Mouse (Mus musculus): ENCODE data around the gene Actl6b.
A peak's percentile ranks its signal among the peaks of the same experiment; 100 is the strongest.

Gene Actl6b

DNA sequence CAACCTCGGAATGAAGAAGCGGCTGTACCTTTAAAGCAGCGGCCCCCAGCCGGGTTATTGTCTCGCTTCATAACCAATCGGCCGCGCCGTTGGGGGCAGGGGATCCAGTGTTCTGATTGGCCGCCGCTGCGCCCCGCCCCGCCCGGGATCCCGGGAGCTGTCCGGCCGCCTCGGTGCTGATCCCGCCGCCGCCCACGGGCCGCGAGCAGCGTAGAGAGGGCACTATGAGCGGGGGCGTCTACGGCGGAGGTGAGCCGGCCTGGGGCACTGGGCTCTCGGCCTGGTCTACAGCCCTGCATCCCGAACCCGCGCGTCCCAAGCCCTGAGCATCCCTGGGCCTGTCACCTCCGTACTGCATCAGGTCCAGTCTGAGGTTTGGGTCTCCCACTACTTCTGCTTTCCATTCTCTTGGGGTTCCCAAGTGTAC is at the start of gene Actl6b:
Gene Actl6b (plus strand): TSS at position 107 of the 427 bp plus-strand sequence.
- DNase-seq (ENCODE audit: low spot score): peak; percentile 87

DNA sequence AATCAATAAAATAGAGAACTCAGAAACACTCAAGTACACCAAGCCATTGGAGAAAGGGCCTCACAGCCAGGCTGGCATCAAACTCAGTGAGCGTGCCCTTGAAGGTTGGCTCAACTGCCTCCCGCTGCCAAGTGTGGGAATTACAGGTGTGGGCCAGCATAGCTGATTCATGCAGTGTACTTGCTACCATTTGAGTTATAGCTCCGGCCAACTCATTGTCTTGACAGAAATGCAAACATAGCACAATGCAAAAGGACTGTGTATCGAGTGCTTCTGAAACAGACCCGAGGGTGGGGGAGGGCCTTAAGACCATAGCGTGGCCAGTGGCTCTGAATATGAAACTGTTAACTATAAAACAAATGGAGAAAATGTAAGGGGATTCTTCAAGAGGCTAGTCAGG is 49.3 kb upstream of the Actl6b start:
- DNase-seq (ENCODE audit: low spot score): no peak

DNA sequence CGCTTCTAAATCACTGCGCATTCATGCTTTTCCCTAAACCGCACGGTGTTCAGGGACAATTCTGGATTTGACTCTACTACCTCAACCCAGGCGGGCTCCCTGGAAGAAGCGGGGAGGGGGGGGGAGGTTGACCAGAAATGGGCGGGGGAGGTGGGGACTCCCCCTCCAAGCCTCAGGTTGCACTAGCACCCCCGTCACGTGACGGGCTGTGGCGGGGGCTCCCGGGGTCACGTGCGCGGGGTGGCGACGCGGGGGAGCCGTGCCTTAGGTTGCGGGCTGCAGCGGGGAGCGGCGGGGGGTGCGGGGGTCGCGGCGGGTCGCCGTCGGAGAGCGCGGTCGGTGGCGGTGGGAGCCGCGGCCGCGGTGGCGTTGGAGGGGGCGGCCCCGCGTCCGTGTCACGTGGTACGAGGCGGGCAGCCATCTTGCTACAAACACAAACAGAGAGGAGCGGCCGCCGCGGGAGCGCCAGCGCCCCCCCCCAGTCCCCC is 43.3 kb upstream of the Actl6b start:
- DNase-seq (ENCODE audit: low spot score): peak; percentile 83

DNA sequence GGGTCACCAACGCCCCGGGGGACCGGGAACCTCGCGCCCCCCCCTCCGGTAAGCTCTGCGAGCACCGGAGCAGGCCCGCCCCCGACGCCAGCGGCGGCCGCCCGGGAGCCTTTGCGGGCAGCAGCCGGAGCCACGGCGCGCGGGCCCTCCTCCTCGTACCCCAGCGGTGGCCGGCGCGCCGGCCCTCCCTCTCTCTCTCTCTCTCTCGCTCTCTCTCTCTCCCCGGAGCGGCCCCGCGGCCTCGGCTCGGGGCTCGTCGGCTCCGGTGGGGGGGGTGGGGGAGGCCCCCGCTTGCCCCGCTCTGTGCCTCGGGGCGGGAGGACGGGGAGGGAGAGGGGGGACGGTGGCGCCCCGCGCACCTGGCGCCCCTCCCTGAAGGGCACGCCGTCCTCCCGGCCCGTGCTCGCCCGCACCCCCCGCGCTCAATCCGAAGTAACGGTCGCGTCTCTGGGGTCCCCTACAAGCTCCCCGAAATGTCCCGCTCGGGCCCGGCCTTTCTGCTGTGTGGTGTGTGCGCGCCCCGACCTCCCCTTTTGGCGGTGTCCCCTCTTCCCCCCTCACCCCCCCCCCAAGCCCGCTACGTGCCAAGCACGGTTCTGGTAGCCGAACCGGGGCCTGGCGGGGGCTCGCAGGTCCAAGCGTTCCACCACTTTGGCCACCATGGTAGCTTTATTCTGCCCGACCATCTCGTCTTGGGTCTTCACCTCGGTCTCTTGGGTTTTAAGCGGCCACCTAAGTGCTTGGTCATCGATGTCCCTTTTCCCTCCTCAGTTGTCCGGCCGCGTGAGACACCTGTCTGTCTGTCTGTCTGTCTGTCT is 42.5 kb upstream of the Actl6b start:
- no peak for DNase-seq (ENCODE audit: low spot score)

DNA sequence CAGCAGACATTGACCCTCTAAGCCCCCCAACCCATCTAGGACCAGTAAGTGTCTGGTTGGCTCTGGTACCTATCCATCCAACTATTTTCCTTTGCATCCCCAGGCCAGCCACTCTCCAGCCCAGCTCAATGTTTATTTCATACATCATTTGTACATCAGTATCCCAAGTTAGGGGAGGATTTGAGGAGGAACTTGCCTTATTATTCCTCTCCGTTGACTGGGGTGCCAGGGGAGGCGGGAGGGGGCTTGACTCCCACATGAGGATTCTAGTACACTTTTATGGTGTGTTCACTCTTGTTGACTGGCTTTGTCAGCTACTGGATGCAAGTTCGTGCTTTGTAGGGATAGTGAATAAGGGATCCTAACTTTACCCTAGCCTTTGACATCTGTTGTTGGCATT is 41.6 kb upstream of the Actl6b start:
- DNase-seq (ENCODE audit: low spot score): no peak

DNA sequence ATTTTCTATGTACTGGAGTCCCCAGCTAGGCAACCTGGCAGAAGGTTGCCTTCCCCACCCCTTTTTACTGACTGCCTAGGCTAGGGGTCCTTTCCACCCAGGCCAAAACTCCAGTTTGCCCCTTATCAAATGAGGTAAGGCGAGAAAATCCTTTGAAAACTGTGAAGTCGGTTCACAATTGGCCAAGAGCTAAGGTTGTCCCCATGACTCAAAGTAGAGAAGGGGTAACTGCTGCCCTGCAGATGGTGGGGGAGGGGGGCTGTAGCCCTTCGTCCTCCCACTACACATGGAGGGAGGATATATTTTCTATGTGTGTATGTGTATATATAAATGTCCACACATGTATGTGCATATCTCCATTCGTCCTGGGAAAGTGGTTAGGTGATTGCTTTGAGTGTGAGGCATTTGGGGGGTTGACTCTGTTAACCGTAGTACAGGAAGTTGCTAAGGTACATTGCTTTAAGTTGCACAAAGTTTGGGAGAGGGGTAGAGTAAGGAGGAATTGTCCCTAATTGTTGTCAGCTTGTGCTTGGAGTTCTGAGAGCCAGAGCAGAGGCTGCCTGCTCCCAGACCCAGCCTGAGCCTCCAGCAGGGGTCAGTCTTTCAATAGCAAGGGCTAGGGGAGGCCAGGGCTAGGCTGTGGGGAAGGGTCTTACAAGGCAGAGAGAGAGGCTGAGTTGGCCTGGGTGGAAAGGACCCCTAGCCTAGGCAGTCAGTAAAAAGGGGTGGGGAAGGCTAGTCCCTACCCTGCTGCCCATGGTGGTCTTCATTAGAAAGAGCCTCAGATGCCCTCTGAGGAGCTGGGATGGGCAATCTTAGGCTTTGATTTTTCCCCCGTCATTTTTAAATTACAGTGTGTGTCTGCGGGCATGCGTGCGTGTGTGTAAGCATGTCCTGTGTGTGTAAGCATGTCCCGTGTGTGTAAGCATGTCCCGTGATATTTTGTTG is 40.2 kb upstream of the Actl6b start:
- DNase-seq (ENCODE audit: low spot score): no peak

DNA sequence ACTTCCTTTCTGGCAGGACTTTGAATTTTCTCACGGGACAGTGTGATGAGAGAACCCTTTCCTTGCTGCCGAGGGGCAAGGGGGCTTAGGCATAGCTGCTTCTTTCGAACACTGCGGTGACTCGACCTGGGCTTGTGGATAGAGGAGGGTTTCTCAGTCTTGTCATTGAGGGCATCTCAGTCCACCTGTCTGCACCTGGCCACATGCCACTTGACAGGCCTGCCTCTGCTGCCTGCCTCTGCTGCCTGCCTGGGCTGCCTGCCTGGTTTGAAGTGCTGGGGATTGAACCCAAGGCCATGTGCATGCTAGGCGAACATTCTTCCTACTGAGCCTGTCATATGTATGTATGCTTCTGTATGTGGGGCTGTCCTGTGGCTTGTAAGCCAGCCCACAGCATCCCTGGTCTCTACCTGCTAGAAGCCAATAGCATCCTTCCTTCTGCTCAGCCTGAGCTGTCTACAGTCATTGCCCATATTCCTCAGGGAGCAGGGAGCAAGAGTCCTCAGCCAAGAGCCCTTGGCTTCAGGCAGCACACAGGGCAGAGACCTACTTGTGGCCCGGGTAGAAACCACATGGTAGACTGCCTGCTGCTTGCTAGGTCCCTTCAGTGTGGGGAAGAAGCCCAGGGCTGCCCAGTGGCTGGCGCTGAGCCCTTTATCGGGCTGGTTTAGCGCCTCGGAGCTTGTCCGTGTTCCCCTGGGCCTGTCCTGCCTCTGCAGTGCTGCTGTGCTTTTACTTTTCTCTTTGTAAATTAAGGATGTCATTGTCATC is 39.2 kb upstream of the Actl6b start:
- DNase-seq (ENCODE audit: low spot score): no peak

DNA sequence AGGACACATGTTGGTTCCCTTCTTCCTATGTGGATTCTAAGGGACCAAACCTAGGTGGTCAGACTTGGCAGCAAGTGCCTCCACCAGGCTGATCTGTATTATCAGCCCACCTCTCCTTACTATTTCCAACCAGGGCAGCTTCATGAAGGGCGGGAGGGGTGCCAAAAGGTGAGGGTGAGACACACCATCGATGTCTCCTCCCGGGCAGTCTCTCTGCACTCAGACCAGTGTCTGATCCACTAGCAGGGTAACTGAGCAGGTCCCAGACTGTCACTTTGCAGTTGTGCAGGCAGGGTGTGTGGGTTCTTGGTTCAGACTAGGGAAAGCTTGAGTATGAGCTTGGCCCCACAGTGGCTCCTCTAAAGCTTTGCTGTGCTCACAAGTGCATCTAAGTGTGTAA is 38.5 kb upstream of the Actl6b start:
- DNase-seq (ENCODE audit: low spot score): no peak

DNA sequence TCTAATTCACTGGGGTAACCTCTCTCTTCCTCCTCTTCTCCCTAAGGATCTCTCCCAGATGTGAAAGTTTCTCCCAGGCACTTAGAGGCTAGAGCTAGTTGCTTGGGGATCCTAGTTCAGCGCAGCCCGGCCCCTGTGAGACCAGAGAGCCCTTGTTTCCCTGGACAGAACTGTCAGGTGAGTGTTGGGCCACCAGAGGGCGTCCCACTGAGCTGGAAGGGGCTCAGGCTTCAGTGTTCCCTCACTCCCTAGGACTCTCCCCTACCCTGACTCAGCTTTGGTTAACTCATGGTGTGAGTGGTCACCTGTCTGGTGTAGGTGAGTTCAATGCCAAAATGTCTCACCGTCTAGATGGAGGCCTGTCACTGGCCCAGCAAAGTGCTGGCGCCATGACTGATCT is 34.9 kb upstream of the Actl6b start, which contains the start of gene Gigyf1:
Gene Gigyf1 (plus strand): TSS at position 113 of the 400 bp plus-strand sequence.
- no peak for DNase-seq (ENCODE audit: low spot score)

DNA sequence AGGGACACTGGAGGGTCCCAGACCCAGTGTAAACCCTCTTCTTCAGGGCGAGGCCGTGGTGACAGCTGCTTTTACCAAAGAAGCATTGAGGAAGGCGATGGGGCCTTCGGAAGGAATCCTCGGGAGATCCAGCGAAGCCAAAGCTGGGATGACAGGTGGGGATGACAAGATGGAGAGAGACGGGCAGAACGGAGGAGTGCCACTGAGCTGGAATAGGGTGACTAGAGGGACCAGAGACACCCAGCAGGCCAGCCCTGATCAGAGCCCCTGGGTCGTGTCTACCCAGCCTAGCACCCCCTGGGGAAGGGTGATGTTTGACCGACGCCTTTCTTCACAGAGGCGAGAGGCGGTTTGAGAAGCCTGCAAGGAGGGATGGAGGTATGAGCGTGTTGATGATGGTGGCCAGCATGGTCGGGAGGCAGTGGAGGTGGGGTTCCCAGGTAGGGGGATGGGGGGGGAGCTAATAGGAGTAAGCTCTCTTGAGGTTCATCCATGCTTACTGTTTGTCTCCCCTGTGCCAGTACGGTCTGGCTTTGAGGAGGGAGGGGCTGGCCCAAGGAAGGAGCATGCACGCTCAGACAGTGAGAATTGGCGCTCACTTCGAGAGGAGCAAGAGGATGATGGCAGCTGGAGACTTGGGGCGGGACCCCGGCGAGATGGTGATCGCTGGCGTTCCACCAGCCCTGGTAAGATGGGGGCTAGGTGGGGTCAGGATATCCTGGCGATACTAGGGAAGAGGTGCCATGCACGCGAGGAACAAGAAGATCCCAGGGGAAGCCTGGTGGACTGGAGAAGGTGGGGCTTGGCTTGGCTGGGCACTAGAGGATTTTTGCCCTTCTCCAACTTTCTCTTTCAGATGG is 33.4 kb upstream of the Actl6b start:
- no peak for DNase-seq (ENCODE audit: low spot score)

DNA sequence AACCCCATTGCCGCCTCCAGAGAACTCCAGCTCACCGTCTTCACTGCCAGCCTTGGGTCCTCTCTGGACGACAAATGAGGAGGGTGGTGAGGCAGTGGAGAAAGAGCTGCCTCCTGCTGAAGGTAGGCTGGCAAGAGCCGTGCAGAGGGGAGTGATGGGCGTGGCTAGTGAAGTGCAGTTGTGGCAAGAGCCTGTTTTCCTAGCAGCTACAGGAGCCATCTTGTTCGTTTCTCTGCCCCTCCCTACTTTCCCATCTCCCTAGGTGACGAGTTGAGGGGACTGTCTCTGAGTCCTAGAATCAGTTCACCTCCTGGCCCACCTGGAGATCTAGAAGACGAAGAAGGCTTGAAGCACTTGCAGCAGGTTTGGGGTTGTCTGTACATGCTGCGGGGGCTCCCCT is 31.5 kb upstream of the Actl6b start:
- DNase-seq (ENCODE audit: low spot score): no peak

DNA sequence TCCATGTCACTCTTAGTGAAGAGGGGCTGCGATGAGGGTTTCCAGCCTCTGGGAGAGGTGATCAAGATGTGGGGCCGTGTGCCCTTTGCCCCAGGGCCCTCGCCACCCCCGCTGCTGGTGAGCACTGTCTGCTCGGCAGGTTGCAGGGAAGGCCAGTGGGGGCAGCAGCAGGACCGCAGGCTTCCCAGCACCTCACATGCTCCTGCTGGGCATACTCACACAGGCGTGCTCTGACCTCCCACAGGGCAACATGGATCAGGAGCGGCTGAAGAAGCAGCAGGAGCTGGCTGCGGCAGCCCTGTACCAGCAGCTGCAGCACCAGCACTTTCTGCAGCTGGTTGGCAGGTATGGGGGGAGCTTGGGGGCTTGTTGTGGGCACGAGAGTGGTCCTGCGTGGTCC is 30.6 kb upstream of the Actl6b start:
- no peak for DNase-seq (ENCODE audit: low spot score)

DNA sequence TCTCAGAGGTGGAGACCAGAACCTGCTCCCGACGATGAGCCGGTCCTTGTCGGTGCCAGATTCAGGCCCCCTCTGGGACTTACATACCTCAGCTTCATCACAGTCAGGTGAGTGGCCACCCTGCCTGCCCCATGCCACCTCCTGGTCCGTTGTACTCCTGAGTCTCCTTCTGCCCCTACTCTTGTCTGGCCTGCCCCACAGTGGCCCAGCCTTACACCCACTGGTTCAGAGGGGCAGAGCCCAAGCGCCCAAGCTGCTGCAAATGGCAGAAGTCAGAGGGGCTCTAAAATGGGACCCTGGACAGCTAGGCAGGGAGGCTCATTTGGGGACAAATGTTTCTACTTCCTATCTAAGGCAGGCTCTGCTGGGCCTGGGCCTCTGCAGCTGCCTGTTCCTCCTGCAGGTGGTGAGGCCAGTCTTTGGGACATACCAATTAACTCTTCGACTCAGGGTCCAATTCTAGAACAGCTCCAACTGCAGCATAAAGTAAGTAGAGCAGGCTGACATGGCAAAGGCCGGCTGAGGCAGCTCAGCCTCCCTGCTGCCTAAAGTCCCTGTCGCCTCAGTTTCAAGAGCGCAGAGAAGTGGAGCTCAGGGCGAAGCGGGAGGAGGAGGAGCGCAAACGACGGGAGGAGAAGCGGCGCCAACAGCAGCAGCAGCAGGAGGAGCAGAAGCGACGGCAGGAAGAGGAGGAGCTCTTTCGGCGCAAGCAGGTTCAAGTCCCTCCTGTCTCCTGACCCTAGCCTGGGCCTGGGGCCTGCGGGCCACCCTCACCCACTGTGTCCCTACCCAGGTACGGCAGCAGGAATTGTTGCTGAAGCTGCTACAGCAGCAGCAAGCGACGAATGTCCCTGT is 29.7 kb upstream of the Actl6b start:
- no peak for DNase-seq (ENCODE audit: low spot score)

DNA sequence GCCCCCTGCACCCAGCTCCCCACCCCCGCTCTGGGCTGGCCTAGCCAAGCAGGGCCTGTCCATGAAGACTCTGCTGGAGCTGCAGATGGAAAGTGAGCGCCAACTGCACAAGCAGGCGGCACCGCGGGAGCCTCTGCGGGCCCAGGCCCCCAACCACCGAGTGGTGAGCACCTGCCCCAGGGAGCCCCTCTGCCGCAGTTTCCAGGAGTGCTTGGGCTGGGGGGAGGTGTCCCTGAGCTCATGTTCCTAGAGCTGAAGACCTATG is 29.1 kb upstream of the Actl6b start:
- no peak for DNase-seq (ENCODE audit: low spot score)

DNA sequence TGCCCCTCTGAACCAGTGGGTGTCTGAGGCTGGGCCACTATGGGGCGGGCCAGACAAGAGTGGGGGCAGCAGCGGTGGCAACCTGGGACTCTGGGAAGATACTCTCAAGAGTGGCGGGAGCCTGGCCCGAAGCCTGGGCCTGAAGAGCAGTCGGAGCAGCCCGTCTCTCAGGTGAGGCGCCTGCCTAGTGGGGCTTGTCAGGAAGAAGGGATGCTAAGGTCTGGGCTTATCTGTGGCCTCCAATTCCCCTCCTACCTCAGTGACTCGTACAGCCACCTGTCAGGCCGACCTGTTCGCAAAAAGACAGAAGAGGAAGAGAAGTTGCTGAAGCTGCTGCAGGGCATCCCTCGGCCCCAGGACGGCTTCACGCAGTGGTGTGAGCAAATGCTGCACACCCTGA is 28.6 kb upstream of the Actl6b start:
- no peak for DNase-seq (ENCODE audit: low spot score)

DNA sequence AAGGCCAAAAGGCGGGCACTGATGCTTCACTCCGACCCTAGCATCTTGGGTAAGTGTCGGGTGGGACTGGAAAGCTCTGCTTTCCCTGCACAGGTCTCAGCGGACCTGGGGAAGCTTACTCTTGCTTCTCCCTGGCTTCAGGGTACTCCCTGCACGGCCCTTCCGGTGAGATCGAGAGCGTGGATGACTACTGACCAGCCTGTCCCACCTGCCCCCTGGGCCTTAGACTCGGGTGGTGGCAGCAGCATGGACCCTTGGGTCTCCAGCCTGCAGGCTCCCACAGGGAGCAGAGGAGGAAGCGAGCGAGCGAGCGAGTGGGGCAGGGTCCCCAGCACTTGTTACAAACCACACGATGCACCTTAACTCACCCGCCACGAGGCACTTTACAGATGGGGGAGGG is 27.8 kb upstream of the Actl6b start:
- no peak for DNase-seq (ENCODE audit: low spot score)

DNA sequence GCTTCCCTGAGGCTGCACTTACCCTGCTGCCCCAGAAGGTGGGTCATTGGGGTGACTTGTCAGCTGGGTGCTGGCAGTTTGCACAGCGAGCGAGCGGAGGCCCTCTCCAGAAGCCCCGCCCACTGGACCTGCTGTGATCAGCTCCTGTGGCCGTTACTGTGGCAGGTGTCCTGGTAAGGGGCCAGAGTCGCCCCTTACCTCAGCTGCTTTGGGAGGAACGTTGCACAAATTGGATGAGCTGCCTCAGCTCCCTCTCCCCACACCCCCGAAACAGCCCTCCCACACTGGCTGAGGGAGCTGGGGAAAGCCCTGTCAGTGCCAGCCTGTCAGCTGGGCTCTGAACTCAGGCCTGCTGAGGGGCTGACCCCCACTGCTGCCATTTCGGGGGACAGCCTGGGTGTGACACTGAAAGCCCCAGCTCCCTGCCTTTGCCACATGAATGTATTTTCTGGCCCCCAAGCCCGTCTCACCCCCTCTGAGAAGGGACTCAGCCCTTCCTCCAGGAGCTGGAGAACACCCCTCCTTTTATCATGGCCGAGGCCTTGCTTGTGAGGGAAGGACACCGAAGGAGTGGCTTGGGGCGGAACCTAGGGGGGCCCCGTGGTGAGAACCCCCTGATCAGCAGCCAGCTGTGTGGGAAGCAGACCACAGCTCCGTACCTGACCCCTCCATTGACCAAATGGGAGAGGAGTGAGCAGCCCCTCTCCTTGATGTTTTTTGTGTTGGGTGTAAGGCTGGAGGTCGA is 27.0 kb upstream of the Actl6b start:
- no peak for DNase-seq (ENCODE audit: low spot score)

DNA sequence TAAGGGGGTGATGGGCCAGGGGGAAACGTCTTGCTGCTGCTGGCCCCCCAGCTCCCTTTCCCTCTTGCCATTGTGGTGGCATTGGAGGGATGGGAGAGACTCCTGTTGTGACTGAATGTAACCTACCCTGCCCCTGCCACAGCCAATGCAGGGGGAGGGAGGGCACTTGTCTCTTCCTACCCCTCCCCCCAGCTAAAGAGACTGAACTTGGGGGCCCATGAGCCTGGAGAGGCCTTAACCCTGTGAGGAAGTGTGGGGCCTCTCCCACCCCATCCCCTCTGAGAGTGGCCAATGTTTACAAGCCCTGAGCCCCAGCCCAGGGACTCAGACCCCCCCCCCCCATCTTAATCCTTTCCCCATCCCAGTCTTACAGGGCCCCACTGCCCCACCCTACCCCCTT is 25.9 kb upstream of the Actl6b start:
- DNase-seq (ENCODE audit: low spot score): no peak

DNA sequence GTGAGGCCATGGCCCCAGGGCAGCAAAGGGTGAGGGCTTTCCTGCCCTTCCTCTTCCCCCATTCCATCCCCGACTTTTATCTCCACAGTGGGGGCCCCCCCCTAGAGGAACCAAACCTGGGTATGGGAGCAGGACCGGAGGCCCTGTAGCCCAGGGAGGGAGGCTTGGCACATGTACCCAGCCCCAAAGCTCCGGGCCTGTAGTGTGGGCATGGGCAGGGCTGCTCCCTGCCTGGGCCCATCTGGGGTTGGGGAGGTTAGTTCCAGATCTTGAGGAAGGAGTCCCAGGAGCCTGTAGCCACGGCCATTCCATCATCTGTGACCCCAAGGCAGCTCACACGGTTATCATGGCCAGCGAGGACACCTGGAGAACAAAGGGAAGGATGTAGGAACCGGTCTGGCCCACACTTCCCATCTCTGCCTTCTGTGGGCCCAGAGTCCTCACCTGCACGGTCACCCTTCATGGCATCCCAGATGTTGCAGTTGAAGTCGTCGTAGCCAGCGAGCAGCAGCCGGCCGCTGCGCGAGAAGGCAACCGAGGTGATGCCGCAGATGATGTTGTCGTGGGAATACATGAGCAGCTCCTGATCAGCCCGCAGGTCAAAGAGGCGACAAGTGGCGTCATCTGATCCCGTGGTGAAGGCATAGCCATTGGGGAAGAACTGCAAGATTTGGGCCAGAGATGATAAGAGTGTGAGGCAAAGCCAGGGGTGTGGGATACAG is 24.9 kb upstream of the Actl6b start:
- DNase-seq (ENCODE audit: low spot score): no peak
